Mouse (Mus musculus) heart, adult 2 months (tissue): ENCODE data around the gene Nxph3.

Experiments used
- EP300 ChIP-seq: fragments of 200-500 bp; IDR thresholded peaks from 2 replicates; pipeline ENCODE4 v1.6.1; 2011; ENCODE audit warnings: low read depth, low read length, control low read depth; ENCODE audit not compliant: insufficient read depth
- POLR2A ChIP-seq: fragments of 200-500 bp; IDR thresholded peaks from 2 replicates; pipeline ENCODE4 v1.6.1; 2011; ENCODE audit warnings: mild to moderate bottlenecking, low read depth, low read length, control low read depth; ENCODE audit not compliant: insufficient read depth

- no peak for TF ChIP-seq EP300
- no peak for TF ChIP-seq POLR2A
Observed at GRCm38 (mm10) chr11:95476323-95476722, 38.0 kb downstream of the Nxph3 start.
